Mouse (Mus musculus): ENCODE measurements around the gene Gm28553.
"Not testable (repeated sequence)": the region's sequence is repeated elsewhere in the genome, so short reads cannot be mapped to it uniquely, and the experiment has no call there.

Gm28553 gene

GRCm38 (mm10) chrY:48856197-48856596, at the start of gene Gm28553:
TSS of gene Gm28553 (plus strand) at chrY:48856497.
- DNase-seq (ENCODE audit: low spot score): not testable (repeated sequence)
